Mouse (Mus musculus): ENCODE measurements around the gene Pam.

- TF ChIP-seq RCOR1 (IDR thresholded peaks at IDR 0.05; ENCODE audit: low read depth, low read length) (no peak), CTCF (IDR thresholded peaks at IDR 0.05 in 2 of 3, conservative IDR thresholded peaks at IDR 0.05 in 1 of 3; ENCODE audit: control insufficient read depth in 1 of 3, insufficient read depth in 1 of 3, low read depth in 2 of 3, low read length in 3 of 3, poor library complexity in 1 of 3, severe bottlenecking in 1 of 3) (no peak), CHD2 (IDR thresholded peaks at IDR 0.05; ENCODE audit: low read length) (no peak), ETS1 (IDR thresholded peaks at IDR 0.05; ENCODE audit: low read depth, low read length) (no peak), MEF2A (IDR thresholded peaks at IDR 0.05; ENCODE audit: extremely low read depth, insufficient replicate concordance, low read depth, low read length, poor library complexity, severe bottlenecking) (no peak), MAX (IDR thresholded peaks at IDR 0.05; ENCODE audit: low read length) (no peak), JUND (IDR thresholded peaks at IDR 0.05; ENCODE audit: low read depth, low read length) (no peak), ZKSCAN1 (IDR thresholded peaks at IDR 0.05; ENCODE audit: low read depth, low read length) (no peak), POLR2A (IDR thresholded peaks at IDR 0.05; ENCODE audit: control insufficient read depth in 1 of 2, insufficient read depth in 1 of 2, low read depth in 1 of 2, low read length in 2 of 2, poor library complexity in 1 of 2) (no peak), MAZ (IDR thresholded peaks at IDR 0.05; ENCODE audit: low read depth, low read length) (no peak)
These were observed 69.4 kb downstream of the Pam start for GRCm38 (mm10) chr1:98025924-98026640.
